Mouse (Mus musculus): Measurements from ENCODE around the gene Prkd2. TPM values are rescaled to one million over a fixed set of nuclear protein-coding genes. Genes with fewer than 3 reads are reported as not detected.

Gene Prkd2
- polyA plus RNA-seq, 1 experiment from 2014 or later: 2.7 TPM

DNA sequence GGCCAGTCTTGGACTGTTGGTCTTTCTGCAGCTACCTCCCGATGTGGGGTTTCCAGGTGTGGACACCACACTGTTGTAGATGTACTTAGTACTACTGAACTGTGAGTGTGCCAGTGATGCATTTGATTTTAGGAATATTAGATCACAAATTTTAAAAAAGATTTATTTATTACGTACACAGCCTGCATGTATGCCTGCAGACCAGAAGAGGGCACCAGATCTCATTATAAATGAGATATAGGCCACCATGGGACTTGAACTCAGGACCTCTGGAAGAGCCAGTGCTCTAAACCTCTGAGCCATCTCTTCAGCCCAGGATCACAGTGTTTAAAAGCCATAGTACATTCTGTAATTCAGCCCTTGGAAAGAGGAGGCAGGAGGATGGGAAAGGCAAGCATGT lies 30.2 kb upstream of the Prkd2 start:
- Histone ChIP-seq H3K4me3 (replicated peaks) (no peak overlapping the region), H3K4me1 (replicated peaks) (peaks cover 38% of the 10 kb centered on the region), H3K27me3 (peaks cover 26% of the 10 kb centered on the region), H3K36me3 (peaks cover 4% of the 10 kb centered on the region; the same call in 1 of the 2 replicates), H3K27ac (no peak overlapping the region), H3K4me2 (no peak overlapping the region), H3K9ac (no peak overlapping the region), H3K9me3 (replicated peaks) (no peaks in the 10 kb centered on the region)
- 59% methylated on average over 2 of the region's 2 CpGs for WGBS (ENCODE audit: insufficient replicate concordance)
- no peak for ATAC-seq (ENCODE audit: low read depth)
- DNase-seq: no peak

DNA sequence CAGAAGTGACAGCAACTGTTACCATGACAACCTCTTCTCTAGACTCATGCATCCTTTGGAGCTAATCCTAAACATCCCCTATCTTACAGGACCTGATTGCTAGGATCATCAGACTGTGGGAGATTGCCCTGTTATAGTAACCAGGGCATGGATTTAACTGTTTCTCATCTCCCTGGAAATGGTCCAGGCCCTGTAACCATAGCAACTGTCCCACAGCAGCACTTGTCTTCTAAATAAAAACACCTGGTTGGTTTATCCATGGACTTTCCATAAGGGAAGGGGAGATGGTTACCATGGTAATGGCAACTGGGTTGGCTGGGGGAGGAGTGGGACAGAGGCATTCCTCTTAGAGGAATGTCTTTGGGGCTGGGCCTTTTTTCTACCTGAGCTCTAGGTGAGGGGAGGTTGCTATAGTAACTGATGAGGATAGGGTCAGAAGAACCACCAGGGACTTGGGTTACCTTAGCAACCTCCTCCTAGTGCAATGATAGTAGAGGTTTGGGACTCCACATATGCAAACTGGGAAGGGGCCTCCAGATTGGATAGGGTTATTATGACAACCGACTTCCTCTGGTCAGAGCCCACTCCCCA lies 27.3 kb upstream of the Prkd2 start, which contains the start of gene Strn4:
TSS of gene Strn4 (plus strand) at position 539 of the 591 bp plus-strand sequence.
- H3K9me3 ChIP-seq (replicated peaks): no peaks in the 10 kb centered on the region
- WGBS (ENCODE audit: insufficient replicate concordance): 26% methylated on average over 1 of the region's 1 CpGs
- DNase-seq (no peak), ATAC-seq (ENCODE audit: low read depth) (no peak)
- peaks cover 8% of the 10 kb centered on the region for H3K36me3 ChIP-seq
- peak within 1 kb of the TSS; percentile 88 for H3K4me2 ChIP-seq
- peaks cover 65% of the 10 kb centered on the region for H3K4me1 ChIP-seq (replicated peaks)
- peak within 1 kb of the TSS; percentile 92 for H3K27ac ChIP-seq
- peak within 1 kb of the TSS; percentile 99 for H3K9ac ChIP-seq
- peaks cover 20% of the 10 kb centered on the region for H3K27me3 ChIP-seq
- H3K4me3 ChIP-seq (replicated peaks): peak within 1 kb of the TSS; percentile 95

DNA sequence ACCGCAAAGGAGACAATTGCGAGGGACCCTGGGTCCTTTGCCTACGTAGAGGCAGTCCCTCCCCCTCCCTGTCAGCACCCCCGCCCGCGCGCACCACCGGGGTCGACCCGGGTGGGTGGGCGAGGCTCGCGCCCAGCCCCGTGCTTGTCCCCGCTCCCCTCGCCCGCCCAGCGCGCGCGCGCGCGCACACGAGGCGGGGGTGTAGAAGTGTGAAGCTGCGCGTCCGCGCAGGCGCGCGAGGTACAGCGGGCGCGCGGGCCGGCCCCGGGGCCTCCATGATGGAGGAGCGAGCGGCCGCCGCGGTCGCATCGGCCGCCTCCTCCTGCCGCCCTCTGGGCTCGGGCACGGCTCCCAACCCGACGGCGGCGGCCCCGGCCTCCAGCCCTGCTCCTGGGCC lies 26.6 kb upstream of the Prkd2 start:
- H3K4me2 ChIP-seq: peak overlapping the region; percentile 88
- H3K27ac ChIP-seq: peak overlapping the region; percentile 92
- H3K4me1 ChIP-seq (replicated peaks): peaks cover 65% of the 10 kb centered on the region
- peak; percentile 62 for DNase-seq
- no peaks in the 10 kb centered on the region for H3K9me3 ChIP-seq (replicated peaks)
- H3K9ac ChIP-seq: peak overlapping the region; percentile 99
- H3K27me3 ChIP-seq: peaks cover 13% of the 10 kb centered on the region
- under 1% methylated on average over 55 of the region's 55 CpGs for WGBS (ENCODE audit: insufficient replicate concordance)
- peak overlapping the region; percentile 95 for H3K4me3 ChIP-seq (replicated peaks)
- peak; percentile 73 for ATAC-seq (ENCODE audit: low read depth)
- peaks cover 8% of the 10 kb centered on the region for H3K36me3 ChIP-seq

DNA sequence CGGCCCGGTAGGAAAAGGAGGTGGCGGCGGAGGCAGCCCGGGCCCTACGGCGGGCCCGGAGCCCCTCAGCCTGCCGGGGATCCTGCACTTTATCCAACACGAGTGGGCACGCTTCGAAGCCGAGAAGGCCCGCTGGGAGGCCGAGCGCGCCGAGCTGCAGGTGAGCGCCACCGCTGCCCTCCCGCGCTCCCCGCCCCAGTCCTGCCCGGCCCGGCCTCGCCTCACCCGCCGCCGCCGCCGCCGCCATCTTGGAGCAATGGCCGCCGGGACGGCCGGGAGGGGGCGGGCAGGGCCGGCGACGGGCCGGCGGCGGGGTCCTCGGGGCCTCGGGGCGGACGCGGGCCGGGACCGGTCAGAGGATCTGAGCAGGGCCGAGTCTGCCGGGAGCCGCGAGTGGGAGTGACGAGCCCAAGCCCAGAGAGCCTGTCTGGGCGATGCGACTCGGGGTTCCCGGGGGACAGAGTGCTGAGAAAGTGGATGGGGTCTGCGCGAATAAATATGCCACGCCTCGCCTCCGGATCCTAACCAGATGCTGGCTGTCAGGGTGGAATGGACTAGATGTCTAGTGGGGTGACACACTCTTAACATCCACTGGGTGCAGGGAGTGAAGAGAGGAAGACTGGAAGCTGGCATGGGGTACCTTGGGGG lies 26.1 kb upstream of the Prkd2 start, which contains the start of gene Fkrp:
TSS of gene Fkrp (minus strand) at position 258 of the 648 bp plus-strand sequence.
- under 1% methylated on average over 55 of the region's 64 CpGs for WGBS (ENCODE audit: insufficient replicate concordance)
- DNase-seq: peak; percentile 37
- peaks cover 10% of the 10 kb centered on the region for H3K36me3 ChIP-seq
- H3K4me2 ChIP-seq: peak within 1 kb of the TSS; percentile 88
- H3K4me1 ChIP-seq (replicated peaks): peaks cover 65% of the 10 kb centered on the region
- peak within 1 kb of the TSS; percentile 92 for H3K27ac ChIP-seq
- H3K9me3 ChIP-seq (replicated peaks): no peaks in the 10 kb centered on the region
- peak within 1 kb of the TSS; percentile 95 for H3K4me3 ChIP-seq (replicated peaks)
- H3K9ac ChIP-seq: peak within 1 kb of the TSS; percentile 99
- H3K27me3 ChIP-seq: peaks cover 8% of the 10 kb centered on the region
- peak; percentile 69 for ATAC-seq (ENCODE audit: low read depth)

DNA sequence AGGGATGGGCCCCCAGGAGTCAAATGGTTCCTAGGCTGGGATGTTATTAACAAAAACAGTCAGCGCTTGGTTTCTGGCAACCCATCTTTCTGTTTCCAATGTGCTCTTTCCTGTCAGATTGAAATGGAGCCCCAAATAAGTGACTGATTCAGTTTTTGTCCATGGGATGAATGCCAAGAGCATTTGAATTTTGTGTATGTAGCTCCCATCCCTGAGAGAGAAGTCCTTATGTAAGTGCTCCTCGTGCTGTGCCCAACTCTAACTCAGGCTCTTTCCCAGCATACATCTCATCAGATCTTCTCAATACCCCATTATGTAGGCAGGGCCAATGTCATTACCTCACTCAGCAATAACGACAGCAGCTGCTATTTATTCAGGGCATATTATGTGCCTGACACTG lies 25.0 kb upstream of the Prkd2 start:
- H3K36me3 ChIP-seq: peaks cover 21% of the 10 kb centered on the region
- peaks cover 73% of the 10 kb centered on the region for H3K4me1 ChIP-seq (replicated peaks)
- H3K27me3 ChIP-seq: no peaks in the 10 kb centered on the region
- ATAC-seq (ENCODE audit: low read depth) (no peak), DNase-seq (no peak)
- H3K9me3 ChIP-seq (replicated peaks): no peaks in the 10 kb centered on the region
- WGBS (ENCODE audit: insufficient replicate concordance): 74% methylated on average over 3 of the region's 3 CpGs
- H3K4me3 ChIP-seq (replicated peaks): peak overlapping the region; percentile 95
- peak overlapping the region; percentile 99 for H3K9ac ChIP-seq
- peak overlapping the region; percentile 88 for H3K4me2 ChIP-seq
- H3K27ac ChIP-seq: peak overlapping the region; percentile 92

DNA sequence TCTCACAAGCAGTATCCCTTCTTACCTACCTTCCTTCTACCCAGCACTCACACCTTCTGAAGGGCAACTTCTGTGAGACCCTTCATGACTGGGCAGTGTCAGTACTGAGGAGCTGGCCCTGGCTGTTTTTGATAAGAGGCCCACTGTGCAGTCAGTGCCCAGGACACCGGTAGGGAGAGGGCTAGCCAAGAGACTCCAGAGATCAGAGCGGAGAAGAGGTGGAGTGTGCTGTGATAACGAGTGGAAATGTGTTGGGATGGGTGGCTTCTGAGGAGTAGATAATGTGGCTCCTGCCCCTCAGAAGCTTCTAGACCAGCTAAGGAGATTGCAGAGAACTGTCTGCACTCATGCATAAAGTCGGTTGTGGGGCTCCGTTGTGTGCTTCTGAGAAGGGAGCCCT lies 22.9 kb upstream of the Prkd2 start:
- peak; percentile 89 for ATAC-seq (ENCODE audit: low read depth)
- no peaks in the 10 kb centered on the region for H3K27me3 ChIP-seq
- H3K9ac ChIP-seq: peak overlapping the region; percentile 66
- peaks cover 36% of the 10 kb centered on the region for H3K36me3 ChIP-seq
- peaks cover 81% of the 10 kb centered on the region for H3K4me1 ChIP-seq (replicated peaks)
- WGBS (ENCODE audit: insufficient replicate concordance): 13% methylated on average over 5 of the region's 5 CpGs
- no peaks in the 10 kb centered on the region for H3K9me3 ChIP-seq (replicated peaks)
- peak; percentile 51 for DNase-seq
- H3K4me2 ChIP-seq: peak overlapping the region; percentile 88
- H3K4me3 ChIP-seq (replicated peaks): peak overlapping the region; percentile 35
- peak overlapping the region; percentile 90 for H3K27ac ChIP-seq

DNA sequence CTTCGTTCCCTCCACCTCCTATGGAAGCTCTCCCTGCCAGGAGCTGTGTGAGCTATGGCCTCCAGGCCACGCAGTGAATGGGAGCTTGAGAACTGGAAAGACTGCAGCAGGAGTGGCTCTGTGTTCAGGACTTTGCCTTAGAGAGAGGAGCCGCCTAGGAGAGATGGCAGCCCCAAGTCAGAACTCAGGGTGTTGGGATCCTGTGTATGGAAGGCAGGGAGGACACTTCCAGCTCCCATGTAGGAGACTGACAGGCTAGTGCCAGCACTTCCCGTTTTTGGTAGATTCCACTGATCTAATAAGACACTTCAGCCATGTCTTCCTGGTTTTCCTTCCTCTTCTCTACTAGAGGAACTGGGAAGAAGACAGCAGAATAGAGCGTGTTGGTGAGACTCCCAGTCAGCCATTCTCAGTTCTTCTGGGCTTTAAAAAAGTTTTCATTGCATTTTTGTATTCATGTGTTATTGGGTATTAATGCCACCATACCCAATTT lies 22.4 kb upstream of the Prkd2 start:
- Histone ChIP-seq H3K9ac (peak overlapping the region; percentile 66), H3K4me2 (peak overlapping the region; percentile 88), H3K4me1 (replicated peaks) (peaks cover 76% of the 10 kb centered on the region), H3K36me3 (peaks cover 41% of the 10 kb centered on the region), H3K4me3 (replicated peaks) (peak overlapping the region; percentile 35), H3K27me3 (no peaks in the 10 kb centered on the region), H3K27ac (peak overlapping the region; percentile 90), H3K9me3 (replicated peaks) (no peaks in the 10 kb centered on the region)
- DNase-seq (no peak), ATAC-seq (ENCODE audit: low read depth) (no peak)
- 31% methylated on average over 5 of the region's 5 CpGs for WGBS (ENCODE audit: insufficient replicate concordance)

DNA sequence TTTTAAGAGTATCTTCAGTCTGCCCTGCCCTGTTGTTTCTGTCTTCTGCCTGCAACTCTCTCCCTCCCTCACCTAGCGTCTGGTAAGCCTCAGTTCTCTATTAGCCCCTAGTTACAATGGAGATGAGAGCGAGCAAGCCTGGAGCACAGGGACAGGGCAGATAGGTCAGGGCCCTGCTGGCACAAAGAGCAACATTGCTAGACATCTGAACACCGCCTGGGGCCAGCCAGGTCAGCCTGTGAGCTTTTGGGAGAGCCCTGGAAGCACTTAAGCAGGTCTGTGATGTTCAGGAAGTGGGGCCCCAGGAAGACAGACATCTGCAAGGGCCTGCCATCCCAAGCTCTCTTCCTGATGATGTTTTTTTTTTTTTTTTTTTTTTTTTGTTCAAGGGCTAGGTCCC lies 21.6 kb upstream of the Prkd2 start:
- DNase-seq: no peak
- Histone ChIP-seq H3K36me3 (peaks cover 49% of the 10 kb centered on the region), H3K9me3 (replicated peaks) (no peaks in the 10 kb centered on the region), H3K4me1 (replicated peaks) (peaks cover 73% of the 10 kb centered on the region), H3K4me2 (peak overlapping the region; percentile 88; the same call in 1 of the 2 replicates), H3K27me3 (no peaks in the 10 kb centered on the region), H3K27ac (peak overlapping the region; percentile 56), H3K4me3 (replicated peaks) (no peak overlapping the region), H3K9ac (0 out of 2 replicates have a peak overlapping the region, but pooled peaks have one; percentile 66)
- WGBS (ENCODE audit: insufficient replicate concordance): 50% methylated on average over 3 of the region's 3 CpGs
- ATAC-seq (ENCODE audit: low read depth): no peak

DNA sequence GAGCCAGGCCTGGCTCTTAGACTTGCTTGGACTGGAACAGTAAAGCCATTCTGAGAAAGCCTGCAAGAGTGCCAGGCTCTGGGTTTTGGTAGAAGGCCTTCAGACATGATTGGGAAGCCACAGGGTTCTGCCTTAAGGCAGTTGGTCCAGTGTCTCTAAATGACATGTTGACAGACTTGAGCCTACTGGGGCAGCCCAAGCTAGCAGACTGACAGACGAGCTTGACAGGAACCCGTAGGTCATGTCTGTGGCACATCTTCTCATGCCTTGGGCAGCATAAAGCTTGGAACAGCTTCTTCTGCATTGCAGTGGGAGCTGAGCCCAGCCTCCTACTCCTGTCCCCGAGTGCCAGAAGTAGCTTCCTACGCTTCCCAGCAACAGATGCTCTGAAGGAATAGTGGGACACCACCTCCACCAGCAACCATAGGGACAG lies 21.0 kb upstream of the Prkd2 start:
- H3K4me1 ChIP-seq (replicated peaks): peaks cover 78% of the 10 kb centered on the region

DNA sequence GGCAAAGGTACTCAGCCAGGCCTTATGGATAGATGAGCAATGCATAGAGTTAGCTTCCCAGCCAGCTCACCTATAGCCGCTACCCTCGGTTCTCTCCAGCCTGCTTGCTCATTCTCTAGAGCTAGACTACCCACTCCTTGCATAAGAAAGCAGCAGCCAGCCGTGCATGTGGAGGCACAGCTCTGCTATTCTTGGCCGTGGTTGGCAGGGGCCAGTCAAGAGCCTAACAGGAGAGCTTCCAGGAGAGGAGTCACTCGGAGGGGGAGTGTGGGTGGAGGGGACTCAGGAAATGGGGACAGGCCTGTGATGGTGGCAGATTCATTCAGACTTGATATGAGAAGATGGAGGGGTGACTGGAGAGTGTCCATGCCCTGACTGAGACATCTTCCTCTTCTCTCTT lies 19.0 kb upstream of the Prkd2 start:
- Histone ChIP-seq H3K4me1 (replicated peaks) (peaks cover 66% of the 10 kb centered on the region), H3K27ac (no peak overlapping the region), H3K9me3 (replicated peaks) (no peaks in the 10 kb centered on the region), H3K27me3 (no peaks in the 10 kb centered on the region), H3K4me3 (replicated peaks) (no peak overlapping the region), H3K36me3 (peaks cover 72% of the 10 kb centered on the region), H3K9ac (no peak overlapping the region), H3K4me2 (no peak overlapping the region)
- 69% methylated on average over 5 of the region's 5 CpGs for WGBS (ENCODE audit: insufficient replicate concordance)
- ATAC-seq (ENCODE audit: low read depth) (no peak), DNase-seq (no peak)

More for the DNA sequence above, 21.0 kb upstream of the Prkd2 start:
- no peak for DNase-seq
- H3K4me2 ChIP-seq: no peak overlapping the region
- no peak overlapping the region for H3K4me3 ChIP-seq (replicated peaks)
- 0 out of 2 replicates have a peak overlapping the region, but pooled peaks have one; percentile 29 for H3K9ac ChIP-seq
- no peaks in the 10 kb centered on the region for H3K27me3 ChIP-seq
- no peak for ATAC-seq (ENCODE audit: low read depth)
- H3K36me3 ChIP-seq: peaks cover 55% of the 10 kb centered on the region
- H3K9me3 ChIP-seq (replicated peaks): no peaks in the 10 kb centered on the region
- 82% methylated on average over 4 of the region's 4 CpGs for WGBS (ENCODE audit: insufficient replicate concordance)
- H3K27ac ChIP-seq: peak overlapping the region; percentile 56; the same call in 1 of the 2 replicates

DNA sequence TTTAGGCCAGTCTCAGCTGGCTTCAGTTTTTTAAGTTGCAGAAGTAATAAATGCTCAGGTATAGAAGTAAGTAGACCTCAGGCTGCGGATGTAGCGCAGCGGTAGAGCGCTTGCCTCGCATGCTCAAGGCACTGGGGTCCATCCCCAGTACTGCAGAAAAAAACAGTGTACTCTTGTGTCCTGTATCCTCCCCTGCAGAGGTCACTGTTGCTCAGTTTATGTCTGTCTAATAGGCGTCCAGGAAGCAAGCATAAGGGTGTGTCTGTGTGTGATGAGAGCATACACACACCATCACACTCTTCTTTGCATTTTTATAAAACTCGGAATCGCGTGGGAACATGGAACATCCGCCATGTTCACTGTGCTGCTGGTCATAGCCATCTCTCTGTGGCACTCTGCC lies 16.9 kb upstream of the Prkd2 start:
- peaks cover 46% of the 10 kb centered on the region for H3K4me1 ChIP-seq (replicated peaks)
- H3K4me3 ChIP-seq (replicated peaks): no peak overlapping the region
- peak; percentile 22; the same call in 1 of the 2 replicates for ATAC-seq (ENCODE audit: low read depth)
- 73% methylated on average over 10 of the region's 10 CpGs for WGBS (ENCODE audit: insufficient replicate concordance)
- DNase-seq: no peak
- no peak overlapping the region for H3K27ac ChIP-seq
- H3K9me3 ChIP-seq (replicated peaks): no peaks in the 10 kb centered on the region
- H3K4me2 ChIP-seq: no peak overlapping the region
- H3K36me3 ChIP-seq: peaks cover 91% of the 10 kb centered on the region
- H3K27me3 ChIP-seq: no peaks in the 10 kb centered on the region
- H3K9ac ChIP-seq: no peak overlapping the region

All from liver, embryonic 13.5 days (tissue).